Mouse (Mus musculus) retina, postnatal 7 days (tissue): ENCODE measurements at regions not wholly inside any gene's neighbourhood (a gene's known extent, or its start where the extent isn't known, plus 50 kb on each side); places are given as distances from the start of the nearest gene placed in this dataset.
"Not testable (repeated sequence)": the region's sequence is repeated elsewhere in the genome, so short reads cannot be mapped to it uniquely, and the experiment has no call there.

Experiments used
- DNase-seq: peaks from one replicate; pipeline ENCODE4 v3.0.0-alpha.2; 2012; ENCODE audit warnings: low read depth, low spot score

- no peak for DNase-seq
Observed at GRCm38 (mm10) chr2:128265014-128265990, 139.5 kb downstream of the Bcl2l11 start.

- DNase-seq, result no peak
Observed at GRCm38 (mm10) chr2:128270377-128271129, 144.7 kb downstream of the Bcl2l11 start.

GRCm38 (mm10) chr2:128272789-128273188 is 147.0 kb downstream of the Bcl2l11 start:
- no peak for DNase-seq

- no peak for DNase-seq
Observed at GRCm38 (mm10) chr2:128273292-128273691, 147.5 kb downstream of the Bcl2l11 start.

- DNase-seq, result no peak
Observed at GRCm38 (mm10) chr2:128276337-128276736, 150.5 kb downstream of the Bcl2l11 start.

GRCm38 (mm10) chr2:128277387-128278123 is 151.7 kb downstream of the Bcl2l11 start:
- no peak for DNase-seq

- DNase-seq, result no peak
Observed at GRCm38 (mm10) chr2:128278124-128278432, 152.2 kb downstream of the Bcl2l11 start.

GRCm38 (mm10) chr2:128278608-128279081 is 152.8 kb downstream of the Bcl2l11 start:
- DNase-seq, result no peak

GRCm38 (mm10) chr2:128279127-128279710 is 153.4 kb downstream of the Bcl2l11 start:
- DNase-seq, result no peak

GRCm38 (mm10) chr2:128282591-128282990 is 156.8 kb downstream of the Bcl2l11 start:
- no peak for DNase-seq

GRCm38 (mm10) chr2:128284822-128285421 is 159.1 kb downstream of the Bcl2l11 start:
- peak; percentile 36 for DNase-seq

- no peak for DNase-seq
Observed at GRCm38 (mm10) chr2:128285457-128285856, 159.6 kb downstream of the Bcl2l11 start.

- no peak for DNase-seq
Observed at GRCm38 (mm10) chr2:128288138-128288551, 162.3 kb downstream of the Bcl2l11 start.

GRCm38 (mm10) chr2:128290609-128291008 is 164.8 kb downstream of the Bcl2l11 start:
- no peak for DNase-seq

- DNase-seq, result no peak
Observed at GRCm38 (mm10) chr2:128294610-128295009, 168.8 kb downstream of the Bcl2l11 start.

- no peak for DNase-seq
Observed at GRCm38 (mm10) chr2:128295018-128295424, 169.2 kb downstream of the Bcl2l11 start.

- no peak for DNase-seq
Observed at GRCm38 (mm10) chr2:128295726-128296234, 169.9 kb downstream of the Bcl2l11 start.

- DNase-seq, result not testable (repeated sequence)
Observed at GRCm38 (mm10) chr2:128296423-128296822, 170.6 kb downstream of the Bcl2l11 start.

- no peak for DNase-seq
Observed at GRCm38 (mm10) chr2:128296897-128297296, 171.1 kb downstream of the Bcl2l11 start.

GRCm38 (mm10) chr2:128297821-128298220 is 172.0 kb downstream of the Bcl2l11 start:
- DNase-seq, result no peak

GRCm38 (mm10) chr2:128298996-128299395 is 173.2 kb downstream of the Bcl2l11 start:
- DNase-seq, result no peak
